13 mouse cellular contexts compared by ENCODE assay signal in the genomic region with DNA sequence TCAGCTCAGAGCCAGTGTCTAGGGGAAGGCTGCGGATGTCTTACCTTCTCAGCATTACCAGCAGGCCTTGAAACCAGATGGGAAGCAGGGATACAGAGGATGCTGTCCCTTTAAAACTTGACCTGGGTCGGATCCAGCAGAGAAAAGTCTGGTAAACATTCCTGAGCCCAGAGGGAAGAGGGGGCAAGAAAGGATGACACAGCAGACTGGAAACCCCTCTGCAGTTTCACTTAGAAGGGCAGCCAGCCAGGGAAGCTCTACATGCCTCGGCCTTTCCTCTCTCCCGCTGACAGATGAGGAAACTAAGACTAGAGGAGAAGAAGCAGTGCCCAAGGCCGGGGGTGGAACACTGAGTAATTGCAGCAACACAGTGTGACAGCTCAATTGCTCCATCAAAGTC. TPM values are rescaled to one million over a fixed set of nuclear protein-coding genes. Genes with fewer than 3 reads are reported as not detected.
A peak's percentile ranks its signal among the peaks of the same experiment; 100 is the strongest.
DNase-seq lines count a peak whose midpoint lies in the region; ATAC-seq and TF ChIP-seq lines count a peak whose summit lies in the region.
"Had no signal": no experiment of that assay in that cellular context is flagged by ENCODE, and none has a peak within 500 bp of the region (broad histone marks: within the 10 kb centered on the region; RNA-seq: fewer than 3 reads in every experiment).

No protein-coding gene starts in this region.

- no peak for TF ChIP-seq CTCF in intestine, postnatal 0 days (IDR thresholded peaks at IDR 0.05; ENCODE audit: low read depth)

- no peak overlapping the region for H3K9ac ChIP-seq in embryonic facial prominence, embryonic 13.5 days
- H3K9ac ChIP-seq in intestine, embryonic 14.5 days (ENCODE audit: low read length), result no peak overlapping the region
- H3K9ac ChIP-seq in intestine, postnatal 0 days (ENCODE audit: low read depth, low read length), result no peak overlapping the region
- no peak overlapping the region for H3K9ac ChIP-seq in stomach, embryonic 16.5 days (ENCODE audit: low read length)
- H3K9ac ChIP-seq: embryonic facial prominence, embryonic 15.5 days; lung, embryonic 15.5 days had no signal

- H3K27me3 ChIP-seq in embryonic facial prominence, embryonic 13.5 days, result no peaks in the 10 kb centered on the region
- peaks cover 19% of the 10 kb centered on the region; the same call in 1 of the 2 replicates for H3K27me3 ChIP-seq in embryonic facial prominence, embryonic 10.5 days (replicated peaks; ENCODE audit: low read depth, poor library complexity, severe bottlenecking)
- no peaks in the 10 kb centered on the region for H3K27me3 ChIP-seq in intestine, embryonic 14.5 days (replicated peaks; ENCODE audit: control insufficient read depth, insufficient read depth, low read length)
- no peaks in the 10 kb centered on the region for H3K27me3 ChIP-seq in intestine, postnatal 0 days (replicated peaks; ENCODE audit: control insufficient read depth, insufficient read depth, low read length)
- H3K27me3 ChIP-seq in stomach, embryonic 16.5 days (ENCODE audit: control insufficient read depth, insufficient read depth, low read length), result no peaks in the 10 kb centered on the region
- H3K27me3 ChIP-seq: embryonic facial prominence, embryonic 15.5 days; lung, embryonic 15.5 days had no signal

- no peak for ATAC-seq in embryonic facial prominence, embryonic 13.5 days (ENCODE audit: insufficient number of reproducible peaks, insufficient read depth, low FRiP score, low TSS enrichment, low read depth)
- ATAC-seq in intestine, embryonic 14.5 days (replicated peaks; ENCODE audit: low FRiP score, low TSS enrichment, low read depth), result no peak
- no peak for ATAC-seq in intestine, postnatal 0 days
- ATAC-seq in stomach, embryonic 16.5 days (ENCODE audit: insufficient read depth, low FRiP score), result no peak

- peaks cover 32% of the 10 kb centered on the region for H3K4me1 ChIP-seq in embryonic facial prominence, embryonic 13.5 days
- H3K4me1 ChIP-seq in embryonic facial prominence, embryonic 10.5 days, result peaks cover 45% of the 10 kb centered on the region
- H3K4me1 ChIP-seq in intestine, embryonic 14.5 days (replicated peaks; ENCODE audit: control insufficient read depth, insufficient read depth, low read length), result peaks cover 15% of the 10 kb centered on the region
- H3K4me1 ChIP-seq in intestine, postnatal 0 days (replicated peaks; ENCODE audit: control insufficient read depth, insufficient read depth, low read length), result no peaks in the 10 kb centered on the region; the same call in 1 of the 2 replicates
- peaks cover 27% of the 10 kb centered on the region for H3K4me1 ChIP-seq in stomach, embryonic 16.5 days (ENCODE audit: control insufficient read depth, insufficient read depth, low read length)

- H3K4me2 ChIP-seq in embryonic facial prominence, embryonic 13.5 days, result no peak overlapping the region
- H3K4me2 ChIP-seq in intestine, embryonic 14.5 days (ENCODE audit: low read length), result no peak overlapping the region
- no peak overlapping the region for H3K4me2 ChIP-seq in intestine, postnatal 0 days (replicated peaks; ENCODE audit: low read depth)
- no peak overlapping the region for H3K4me2 ChIP-seq in stomach, embryonic 16.5 days (ENCODE audit: low read depth, low read length)
- H3K4me2 ChIP-seq: embryonic facial prominence, embryonic 15.5 days; lung, embryonic 15.5 days had no signal

- no peaks in the 10 kb centered on the region for H3K9me3 ChIP-seq in embryonic facial prominence, embryonic 13.5 days
- no peaks in the 10 kb centered on the region for H3K9me3 ChIP-seq in embryonic facial prominence, embryonic 10.5 days
- H3K9me3 ChIP-seq in intestine, embryonic 14.5 days (ENCODE audit: control insufficient read depth, low read length), result 0 out of 2 replicates have a peak, but pooled peaks cover 3% of the 10 kb centered on the region
- H3K9me3 ChIP-seq in intestine, postnatal 0 days (ENCODE audit: control insufficient read depth), result no peaks in the 10 kb centered on the region
- H3K9me3 ChIP-seq in stomach, embryonic 16.5 days (replicated peaks; ENCODE audit: control insufficient read depth, low read length), result no peaks in the 10 kb centered on the region
- H3K9me3 ChIP-seq: embryonic facial prominence, embryonic 15.5 days; lung, embryonic 15.5 days had no signal

- H3K4me3 ChIP-seq in embryonic facial prominence, embryonic 13.5 days, result no peak overlapping the region
- no peak overlapping the region for H3K4me3 ChIP-seq in embryonic facial prominence, embryonic 10.5 days
- no peak overlapping the region for H3K4me3 ChIP-seq in intestine, embryonic 14.5 days (ENCODE audit: low read depth, low read length)
- no peak overlapping the region for H3K4me3 ChIP-seq in intestine, postnatal 0 days (ENCODE audit: low read depth, low read length)
- H3K4me3 ChIP-seq in stomach, embryonic 16.5 days (replicated peaks; ENCODE audit: low read length), result no peak overlapping the region
- H3K4me3 ChIP-seq: embryonic facial prominence, embryonic 15.5 days; lung, embryonic 15.5 days had no signal

- H3K36me3 ChIP-seq in embryonic facial prominence, embryonic 13.5 days, result no peaks in the 10 kb centered on the region
- no peaks in the 10 kb centered on the region for H3K36me3 ChIP-seq in embryonic facial prominence, embryonic 10.5 days (replicated peaks)
- H3K36me3 ChIP-seq in intestine, embryonic 14.5 days (ENCODE audit: control insufficient read depth, insufficient read depth, low read length), result no peaks in the 10 kb centered on the region
- no peaks in the 10 kb centered on the region for H3K36me3 ChIP-seq in intestine, postnatal 0 days (ENCODE audit: control insufficient read depth, insufficient read depth)
- no peaks in the 10 kb centered on the region for H3K36me3 ChIP-seq in stomach, embryonic 16.5 days (ENCODE audit: control insufficient read depth, insufficient read depth, low read length)
- H3K36me3 ChIP-seq: embryonic facial prominence, embryonic 15.5 days; lung, embryonic 15.5 days had no signal

- peak overlapping the region; percentile 0; the same call in 1 of the 2 replicates for H3K27ac ChIP-seq in embryonic facial prominence, embryonic 13.5 days
- no peak overlapping the region for H3K27ac ChIP-seq in embryonic facial prominence, embryonic 10.5 days (replicated peaks)
- H3K27ac ChIP-seq in intestine, embryonic 14.5 days (ENCODE audit: low read depth), result peak overlapping the region; percentile 27; the same call in 1 of the 2 replicates
- H3K27ac ChIP-seq in intestine, postnatal 0 days (ENCODE audit: low read depth, low read length), result no peak overlapping the region
- H3K27ac ChIP-seq in stomach, embryonic 16.5 days (ENCODE audit: low read length), result peak overlapping the region; percentile 46
- H3K27ac ChIP-seq: embryonic facial prominence, embryonic 15.5 days; lung, embryonic 15.5 days had no signal

- 40% methylated on average over 5 of the region's 5 CpGs for WGBS in embryonic facial prominence, embryonic 13.5 days
- WGBS in embryonic facial prominence, embryonic 10.5 days, result 60% methylated on average over 5 of the region's 5 CpGs
- WGBS in intestine, embryonic 14.5 days, result 40% methylated on average over 5 of the region's 5 CpGs
- 57% methylated on average over 5 of the region's 5 CpGs for WGBS in intestine, postnatal 0 days
- 37% methylated on average over 5 of the region's 5 CpGs for WGBS in stomach, embryonic 16.5 days

- no peak for DNase-seq in embryonic facial prominence, embryonic 10.5 days (ENCODE audit: low spot score)
- no peak for DNase-seq in intestine, embryonic 14.5 days (ENCODE audit: low spot score)
- DNase-seq in right cerebral cortex, postnatal 14 days, result peak; percentile 3
- no peak for DNase-seq in right cerebral cortex, adult 2 months (ENCODE audit: low spot score in 2 of 2)
- no peak for DNase-seq in thymus, postnatal 0 days (ENCODE audit: low spot score)
- DNase-seq: cerebellum, postnatal 10 days; thymus, adult 2 months had no signal

RNA-seq across cellular contexts. Expression of gene Ninj1, which starts 3.6 kb away (rescaled TPM):
- polyA plus RNA-seq in embryonic facial prominence, embryonic 13.5 days (2015; fragmentation: Nextera tagmentation; extraction: Ambion mirVana), result 44.9 and 48.0 TPM in 2 replicates
- 26.6 and 28.0 TPM in 2 replicates for polyA plus RNA-seq in embryonic facial prominence, embryonic 10.5 days (2016; fragmentation: Nextera tagmentation; extraction: Ambion mirVana)
- polyA plus RNA-seq in intestine, embryonic 14.5 days (2014; fragmentation: Nextera tagmentation; extraction: Ambion mirVana), result 63.0 and 64.1 TPM in 2 replicates
- polyA plus RNA-seq in intestine, postnatal 0 days (2015; fragmentation: Nextera tagmentation; extraction: Ambion mirVana), result 108 and 111 TPM in 2 replicates
- 57.8 and 61.0 TPM in 2 replicates for polyA plus RNA-seq in stomach, embryonic 16.5 days (2015; fragmentation: Nextera tagmentation; extraction: Ambion mirVana)
- 29.5 and 32.8 TPM in 2 replicates for polyA plus RNA-seq in thymus, postnatal 0 days (2015; fragmentation: Nextera tagmentation; extraction: Ambion mirVana)

RNA-seq across cellular contexts. Expression of gene Card19, which starts 32.2 kb away (rescaled TPM):
- polyA plus RNA-seq in embryonic facial prominence, embryonic 13.5 days (2015; fragmentation: Nextera tagmentation; extraction: Ambion mirVana), result 65.2 and 66.4 TPM in 2 replicates
- polyA plus RNA-seq in embryonic facial prominence, embryonic 10.5 days (2016; fragmentation: Nextera tagmentation; extraction: Ambion mirVana), result 31.6 and 35.0 TPM in 2 replicates
- polyA plus RNA-seq in intestine, embryonic 14.5 days (2014; fragmentation: Nextera tagmentation; extraction: Ambion mirVana), result 54.8 and 55.0 TPM in 2 replicates
- polyA plus RNA-seq in intestine, postnatal 0 days (2015; fragmentation: Nextera tagmentation; extraction: Ambion mirVana), result 105 and 117 TPM in 2 replicates
- 55.7 and 56.4 TPM in 2 replicates for polyA plus RNA-seq in stomach, embryonic 16.5 days (2015; fragmentation: Nextera tagmentation; extraction: Ambion mirVana)
- 44.8 and 45.7 TPM in 2 replicates for polyA plus RNA-seq in thymus, postnatal 0 days (2015; fragmentation: Nextera tagmentation; extraction: Ambion mirVana)

RNA-seq across cellular contexts. Expression of gene Wnk2, which starts 35.8 kb away (rescaled TPM):
- polyA plus RNA-seq in embryonic facial prominence, embryonic 13.5 days (2015; fragmentation: Nextera tagmentation; extraction: Ambion mirVana), result 2.4 and 2.5 TPM in 2 replicates
- 2.7 and 2.8 TPM in 2 replicates for polyA plus RNA-seq in embryonic facial prominence, embryonic 10.5 days (2016; fragmentation: Nextera tagmentation; extraction: Ambion mirVana)
- polyA plus RNA-seq in intestine, embryonic 14.5 days (2014; fragmentation: Nextera tagmentation; extraction: Ambion mirVana), result 4.5 and 5.1 TPM in 2 replicates
- 1.7 and 2.3 TPM in 2 replicates for polyA plus RNA-seq in intestine, postnatal 0 days (2015; fragmentation: Nextera tagmentation; extraction: Ambion mirVana)
- polyA plus RNA-seq in stomach, embryonic 16.5 days (2015; fragmentation: Nextera tagmentation; extraction: Ambion mirVana), result 3.3 and 3.4 TPM in 2 replicates
- polyA plus RNA-seq in thymus, postnatal 0 days (2015; fragmentation: Nextera tagmentation; extraction: Ambion mirVana), result 0.32 and 0.55 TPM in 2 replicates
- polyA plus RNA-seq: C2C12 had no signal

Comparison
In these comparisons a context has a peak if more than half of its experiments do, and no peak if none do; other contexts are left out.
1. H3K27ac ChIP-seq: peak in embryonic facial prominence, embryonic 13.5 days (single experiment), intestine, embryonic 14.5 days (single experiment) and stomach, embryonic 16.5 days (single experiment); none in embryonic facial prominence, embryonic 10.5 days (single experiment) and intestine, postnatal 0 days (single experiment).